Mouse (Mus musculus) limb, embryonic 13.5 days (tissue): ENCODE results near the gene Elovl1. TPM values are rescaled to one million over a fixed set of nuclear protein-coding genes. Genes with fewer than 3 reads are reported as not detected.
A peak's percentile ranks its signal among the peaks of the same experiment; 100 is the strongest.

Experiments used
- ATAC-seq: fragments of 200-750 bp; cut with Nextera tagmentation; 2 replicates; pipeline ENCODE4 v1.8.0; 2017; ENCODE audit warnings: low read depth, moderate number of reproducible peaks, moderate TSS enrichment; ENCODE audit not compliant: low FRiP score
- H3K27ac ChIP-seq: fragments of 300-500 bp; sonication (generic); 2 replicates; pipeline ENCODE4 v1.5.1; 2015; ENCODE audit warnings: inconsistent platforms, mild to moderate bottlenecking, moderate library complexity
- H3K27me3 ChIP-seq: fragments of 300-500 bp; sonication (generic); 2 replicates; pipeline ENCODE4 v1.6.1; 2015; ENCODE audit warnings: mild to moderate bottlenecking, inconsistent platforms
- H3K36me3 ChIP-seq: fragments of 300-500 bp; sonication (generic); 2 replicates; pipeline ENCODE4 v1.6.1; 2015; ENCODE audit warnings: inconsistent platforms, mild to moderate bottlenecking, moderate library complexity
- H3K4me1 ChIP-seq: fragments of 300-500 bp; sonication (generic); 2 replicates; pipeline ENCODE4 v1.6.1; 2015; ENCODE audit warnings: inconsistent platforms
- H3K4me2 ChIP-seq: fragments of 300-500 bp; sonication (generic); replicated peaks from 2 replicates; pipeline ENCODE4 v1.6.1; 2015; ENCODE audit warnings: inconsistent platforms, mild to moderate bottlenecking, moderate library complexity
- H3K4me3 ChIP-seq: fragments of 300-500 bp; sonication (generic); 2 replicates; pipeline ENCODE4 v1.5.1; 2015; ENCODE audit warnings: moderate library complexity, mild to moderate bottlenecking, inconsistent platforms
- H3K9ac ChIP-seq: fragments of 300-500 bp; sonication (generic); 2 replicates; pipeline ENCODE4 v1.6.1; 2015; ENCODE audit warnings: mild to moderate bottlenecking, inconsistent platforms
- H3K9me3 ChIP-seq: fragments of 300-500 bp; sonication (generic); 2 replicates; pipeline ENCODE4 v1.6.1; 2016; ENCODE audit warnings: inconsistent platforms
- WGBS: fragments of 180-500 bp; shearing (Covaris S2); methylation state at CpG from one replicate; pipeline ENCODE4 v1.1.7; 2015; 5-methylcytosine and 5-hydroxymethylcytosine counted together
- polyA plus RNA-seq: library from polyadenylated mRNA; unstranded; fragments of >200 nt; fragmentation: Nextera tagmentation; extraction: Ambion mirVana; gene quantifications from 2 replicates; pipeline ENCODE4 v1.2.1, GENCODE M21; 2015

Elovl1 gene
- polyA plus RNA-seq, 1 experiment from 2014 or later = 66.3 TPM

GRCm38 (mm10) chr4:118436820-118437603 lies 9.1 kb downstream of the Elovl1 start, which contains the start of gene Cdc20:
Gene Cdc20, minus strand, starts transcription at chr4:118437352.
- under 1% methylated on average over 67 of the region's 67 CpGs for WGBS
- Histone ChIP-seq H3K4me1 (peaks cover 43% of the 10 kb centered on the region), H3K4me2 (peak within 1 kb of the TSS; percentile 98), H3K4me3 (peak within 1 kb of the TSS; percentile 72), H3K9me3 (no peaks in the 10 kb centered on the region), H3K36me3 (peaks cover 32% of the 10 kb centered on the region), H3K27ac (peak within 1 kb of the TSS; percentile 85), H3K27me3 (no peaks in the 10 kb centered on the region), H3K9ac (peak within 1 kb of the TSS; percentile 87)
- peak; percentile 96 for ATAC-seq

GRCm38 (mm10) chr4:118437829-118438253 lies 9.9 kb downstream of the Elovl1 start:
- ATAC-seq = no peak
- peaks cover 24% of the 10 kb centered on the region for H3K36me3 ChIP-seq
- H3K27me3 ChIP-seq = no peaks in the 10 kb centered on the region
- peaks cover 43% of the 10 kb centered on the region for H3K4me1 ChIP-seq
- peak overlapping the region; percentile 72 for H3K4me3 ChIP-seq
- peak overlapping the region; percentile 98 for H3K4me2 ChIP-seq
- H3K9ac ChIP-seq = peak overlapping the region; percentile 71
- H3K9me3 ChIP-seq = no peaks in the 10 kb centered on the region
- WGBS = 8% methylated on average over 12 of the region's 12 CpGs
- H3K27ac ChIP-seq = peak overlapping the region; percentile 85

GRCm38 (mm10) chr4:118445088-118445487 lies 17.2 kb downstream of the Elovl1 start:
- H3K36me3 ChIP-seq = no peaks in the 10 kb centered on the region
- H3K4me1 ChIP-seq = peaks cover 15% of the 10 kb centered on the region
- no peak overlapping the region for H3K4me2 ChIP-seq
- H3K27me3 ChIP-seq = peaks cover 5% of the 10 kb centered on the region; the same call in 1 of the 2 replicates
- H3K4me3 ChIP-seq = no peak overlapping the region
- no peak overlapping the region for H3K9ac ChIP-seq
- 86% methylated on average over 10 of the region's 10 CpGs for WGBS
- no peak overlapping the region for H3K27ac ChIP-seq
- no peaks in the 10 kb centered on the region for H3K9me3 ChIP-seq
- ATAC-seq = no peak

GRCm38 (mm10) chr4:118445781-118446414 lies 18.0 kb downstream of the Elovl1 start:
- 24% methylated on average over 18 of the region's 18 CpGs for WGBS
- H3K4me3 ChIP-seq = peak overlapping the region; percentile 43
- H3K9ac ChIP-seq = peak overlapping the region; percentile 64
- no peaks in the 10 kb centered on the region for H3K36me3 ChIP-seq
- H3K9me3 ChIP-seq = no peaks in the 10 kb centered on the region
- peak overlapping the region; percentile 81 for H3K4me2 ChIP-seq
- H3K4me1 ChIP-seq = peaks cover 15% of the 10 kb centered on the region
- peak; percentile 73; the same call in 1 of the 2 replicates for ATAC-seq
- no peak overlapping the region for H3K27ac ChIP-seq
- peaks cover 5% of the 10 kb centered on the region; the same call in 1 of the 2 replicates for H3K27me3 ChIP-seq

- 30% methylated on average over 24 of the region's 24 CpGs for WGBS
Measured at GRCm38 (mm10) chr4:118446415-118447153, 18.7 kb downstream of the Elovl1 start.

GRCm38 (mm10) chr4:118457345-118457975 lies 29.6 kb downstream of the Elovl1 start, which contains the start of gene Mpl:
Gene Mpl, minus strand, starts transcription at chr4:118457513.
- no peaks in the 10 kb centered on the region for H3K36me3 ChIP-seq
- no peak for ATAC-seq
- 67% methylated on average over 9 of the region's 9 CpGs for WGBS
- no peaks in the 10 kb centered on the region for H3K27me3 ChIP-seq
- no peaks in the 10 kb centered on the region for H3K9me3 ChIP-seq
- H3K4me2 ChIP-seq = no peak within 1 kb of the TSS
- H3K4me3 ChIP-seq = no peak within 1 kb of the TSS
- no peak within 1 kb of the TSS for H3K27ac ChIP-seq
- H3K9ac ChIP-seq = no peak within 1 kb of the TSS
- no peaks in the 10 kb centered on the region for H3K4me1 ChIP-seq

More at GRCm38 (mm10) chr4:118446415-118447153, 18.7 kb downstream of the Elovl1 start:
- peaks cover 15% of the 10 kb centered on the region for H3K4me1 ChIP-seq
- peaks cover 5% of the 10 kb centered on the region; the same call in 1 of the 2 replicates for H3K27me3 ChIP-seq
- peak overlapping the region; percentile 81 for H3K4me2 ChIP-seq
- H3K36me3 ChIP-seq = no peaks in the 10 kb centered on the region
- peak overlapping the region; percentile 43 for H3K4me3 ChIP-seq
- peak overlapping the region; percentile 64 for H3K9ac ChIP-seq
- ATAC-seq = no peak
- no peak overlapping the region for H3K27ac ChIP-seq
- H3K9me3 ChIP-seq = no peaks in the 10 kb centered on the region

- no peaks in the 10 kb centered on the region for H3K36me3 ChIP-seq
- ATAC-seq = no peak
- no peak overlapping the region for H3K27ac ChIP-seq
- no peak overlapping the region for H3K4me2 ChIP-seq
- no peak overlapping the region for H3K9ac ChIP-seq
- no peaks in the 10 kb centered on the region for H3K9me3 ChIP-seq
- H3K27me3 ChIP-seq = no peaks in the 10 kb centered on the region
- H3K4me1 ChIP-seq = peaks cover 4% of the 10 kb centered on the region; the same call in 1 of the 2 replicates
- 89% methylated on average over 3 of the region's 3 CpGs for WGBS
- H3K4me3 ChIP-seq = no peak overlapping the region
Measured at GRCm38 (mm10) chr4:118464956-118465355, 37.1 kb downstream of the Elovl1 start.

GRCm38 (mm10) chr4:118465697-118466163 lies 37.8 kb downstream of the Elovl1 start:
- peaks cover 4% of the 10 kb centered on the region for H3K4me1 ChIP-seq
- 9% methylated on average over 11 of the region's 11 CpGs for WGBS
- no peak overlapping the region for H3K9ac ChIP-seq
- no peak for ATAC-seq
- 0 out of 2 replicates have a peak overlapping the region, but pooled peaks have one; percentile 16 for H3K4me2 ChIP-seq
- H3K36me3 ChIP-seq = no peaks in the 10 kb centered on the region
- H3K27me3 ChIP-seq = no peaks in the 10 kb centered on the region
- H3K9me3 ChIP-seq = no peaks in the 10 kb centered on the region
- no peak overlapping the region for H3K27ac ChIP-seq
- H3K4me3 ChIP-seq = no peak overlapping the region

GRCm38 (mm10) chr4:118471281-118471680 lies 43.4 kb downstream of the Elovl1 start:
- no peak overlapping the region for H3K9ac ChIP-seq
- peaks cover 7% of the 10 kb centered on the region; the same call in 1 of the 2 replicates for H3K4me1 ChIP-seq
- no peak overlapping the region for H3K4me2 ChIP-seq
- no peaks in the 10 kb centered on the region for H3K9me3 ChIP-seq
- 27% methylated on average over 6 of the region's 6 CpGs for WGBS
- no peaks in the 10 kb centered on the region for H3K36me3 ChIP-seq
- no peak overlapping the region for H3K27ac ChIP-seq
- ATAC-seq = no peak
- no peak overlapping the region for H3K4me3 ChIP-seq
- H3K27me3 ChIP-seq = no peaks in the 10 kb centered on the region

- Histone ChIP-seq H3K36me3 (no peaks in the 10 kb centered on the region), H3K4me1 (peaks cover 13% of the 10 kb centered on the region), H3K4me2 (no peak overlapping the region), H3K9ac (no peak overlapping the region), H3K27ac (no peak overlapping the region), H3K9me3 (no peaks in the 10 kb centered on the region), H3K27me3 (no peaks in the 10 kb centered on the region), H3K4me3 (no peak overlapping the region)
- 0 out of 2 replicates have a peak, but pooled peaks have one; percentile 16 for ATAC-seq
- 86% methylated on average over 11 of the region's 11 CpGs for WGBS
Measured at GRCm38 (mm10) chr4:118472687-118473086, 44.8 kb downstream of the Elovl1 start.

- Histone ChIP-seq H3K27me3 (no peaks in the 10 kb centered on the region), H3K4me2 (no peak overlapping the region; the same call in 1 of the 2 replicates), H3K9ac (no peak overlapping the region), H3K36me3 (no peaks in the 10 kb centered on the region), H3K4me3 (no peak overlapping the region), H3K27ac (no peak overlapping the region), H3K4me1 (peaks cover 6% of the 10 kb centered on the region), H3K9me3 (no peaks in the 10 kb centered on the region)
- ATAC-seq = no peak
- WGBS = 35% methylated on average over 15 of the region's 15 CpGs
Measured at GRCm38 (mm10) chr4:118476773-118477530, 49.1 kb downstream of the Elovl1 start.
